Mouse (Mus musculus) mouse trophoblast stem cell (cell line): Measurements from ENCODE around the gene Entpd8.

ENCODE experiments used
- in situ Hi-C, 2 experiments: fragments of 300-500 bp; cut with MseI, MboI; formaldehyde crosslinking; loops; 2 replicates in 1 of 2; 3 replicates in 1 of 2; pipeline ENCODE4 v1.15.1; 2025

Entpd8 gene

GRCm38 (mm10) chr2:25095109-25095850, 15.2 kb downstream of the Entpd8 start, which contains the start of gene Noxa1:
Gene Noxa1, minus strand, starts transcription at chr2:25095149.
- in situ Hi-C loops = no loop called here

GRCm38 (mm10) chr2:25098005-25098615, 18.0 kb downstream of the Entpd8 start:
- in situ Hi-C loops = no loop called here

GRCm38 (mm10) chr2:25098956-25099355, 18.9 kb downstream of the Entpd8 start:
- in situ Hi-C loops = no loop called here

- in situ Hi-C loops = no loop called here
These were observed 19.6 kb downstream of the Entpd8 start for GRCm38 (mm10) chr2:25099703-25100102.

- in situ Hi-C loops = no loop called here
These were observed 24.0 kb downstream of the Entpd8 start for GRCm38 (mm10) chr2:25104122-25104521.

- in situ Hi-C loops = no loop called here
These were observed 25.9 kb downstream of the Entpd8 start for GRCm38 (mm10) chr2:25106045-25106444.

GRCm38 (mm10) chr2:25109487-25109886, 29.4 kb downstream of the Entpd8 start:
- in situ Hi-C loops = no loop called here

- in situ Hi-C loops = no loop called here
These were observed 30.5 kb downstream of the Entpd8 start for GRCm38 (mm10) chr2:25110505-25111183.

- in situ Hi-C loops = no loop called here
These were observed 31.2 kb downstream of the Entpd8 start for GRCm38 (mm10) chr2:25111184-25111791.

GRCm38 (mm10) chr2:25114308-25114707, 34.2 kb downstream of the Entpd8 start:
- in situ Hi-C loops = no loop called here

- in situ Hi-C loops = no loop called here
These were observed 35.3 kb downstream of the Entpd8 start for GRCm38 (mm10) chr2:25115442-25115841.

- in situ Hi-C loops = no loop called here
These were observed 40.9 kb downstream of the Entpd8 start for GRCm38 (mm10) chr2:25120963-25121362.

GRCm38 (mm10) chr2:25122666-25123065, 42.6 kb downstream of the Entpd8 start:
- in situ Hi-C loops = no loop called here

GRCm38 (mm10) chr2:25123527-25123926, 43.4 kb downstream of the Entpd8 start:
- in situ Hi-C loops = no loop called here

- in situ Hi-C loops = no loop called here
These were observed 44.3 kb downstream of the Entpd8 start for GRCm38 (mm10) chr2:25124411-25124810.

GRCm38 (mm10) chr2:25125146-25125545, 45.0 kb downstream of the Entpd8 start:
- in situ Hi-C loops = no loop called here

- in situ Hi-C loops = no loop called here
These were observed 46.2 kb downstream of the Entpd8 start for GRCm38 (mm10) chr2:25126011-25127010.

- in situ Hi-C loops = no loop called here
These were observed 47.1 kb downstream of the Entpd8 start for GRCm38 (mm10) chr2:25127206-25127605.

GRCm38 (mm10) chr2:25128072-25128471, 48.0 kb downstream of the Entpd8 start:
- in situ Hi-C loops = no loop called here

- in situ Hi-C loops = no loop called here
These were observed 51.5 kb downstream of the Entpd8 start for GRCm38 (mm10) chr2:25131601-25132000.
